Mouse (Mus musculus): ENCODE measurements around the gene Ccdc60. TPM values are rescaled to one million over a fixed set of nuclear protein-coding genes. Genes with fewer than 3 reads are reported as not detected.

Ccdc60 gene
- polyA plus RNA-seq, 1 experiment from 2014 or later = 0.39 TPM

DNA sequence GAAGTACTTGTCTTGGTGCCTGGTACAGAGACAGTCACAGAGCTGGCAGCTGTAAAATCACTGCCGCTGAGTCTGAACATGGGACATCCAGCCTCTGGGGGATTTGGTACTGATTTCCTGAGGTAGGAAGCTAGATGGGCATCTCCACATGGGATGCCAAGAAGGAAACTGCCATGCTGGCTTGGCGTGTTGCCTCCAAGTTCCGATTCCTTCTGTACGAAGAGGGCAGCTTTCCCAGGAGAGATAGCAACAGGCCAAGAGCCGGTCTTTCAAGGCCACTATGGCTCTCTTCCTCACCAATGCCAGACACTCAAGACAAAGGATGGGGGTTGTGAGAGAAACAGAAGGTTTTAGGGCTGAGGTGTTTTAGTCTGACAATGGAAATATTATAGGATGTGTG is 26.8 kb downstream of the Ccdc60 start:
- ATAC-seq (replicated peaks; ENCODE audit: low FRiP score, low read depth) (no peak), DNase-seq (ENCODE audit: low spot score) (no peak)
- TF ChIP-seq CTCF (IDR thresholded peaks at IDR 0.05; ENCODE audit: low read depth) = no peak
- no peaks in the 10 kb centered on the region for H3K36me3 ChIP-seq (ENCODE audit: insufficient read depth, low read length)
- H3K4me1 ChIP-seq (replicated peaks; ENCODE audit: insufficient read depth, low read length) = no peaks in the 10 kb centered on the region
- H3K27ac ChIP-seq = no peak overlapping the region
- WGBS = 90% methylated on average over 5 of the region's 5 CpGs
- H3K4me3 ChIP-seq (replicated peaks; ENCODE audit: low read depth, low read length) = no peak overlapping the region
- no peak overlapping the region for H3K4me2 ChIP-seq (ENCODE audit: low read length)
- no peaks in the 10 kb centered on the region for H3K27me3 ChIP-seq (ENCODE audit: insufficient read depth, low read length)
- no peaks in the 10 kb centered on the region for H3K9me3 ChIP-seq (replicated peaks; ENCODE audit: low read length)
- H3K9ac ChIP-seq (ENCODE audit: low read depth, low read length) = no peak overlapping the region

DNA sequence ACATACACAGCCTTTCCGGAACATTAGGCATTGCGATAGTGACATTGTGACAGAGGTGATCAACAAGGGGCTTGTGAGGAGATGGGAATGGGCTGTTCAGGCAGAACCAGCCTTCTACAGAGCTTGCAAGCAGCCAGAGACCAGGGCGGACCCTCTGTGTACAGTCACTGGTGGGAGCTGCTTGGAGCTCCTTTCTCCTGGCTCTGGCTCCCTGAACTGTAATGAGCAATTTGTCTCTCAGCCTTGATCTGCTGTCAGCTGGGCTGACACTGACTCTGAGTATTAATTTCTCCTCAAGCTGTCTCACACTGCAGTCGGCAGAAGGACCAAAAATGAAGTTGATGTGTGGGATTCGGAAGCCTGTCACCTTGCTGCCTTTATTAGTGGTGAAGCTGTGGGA is 28.4 kb downstream of the Ccdc60 start:
- Histone ChIP-seq H3K27me3 (ENCODE audit: insufficient read depth, low read length) (no peaks in the 10 kb centered on the region), H3K4me1 (replicated peaks; ENCODE audit: insufficient read depth, low read length) (no peaks in the 10 kb centered on the region), H3K36me3 (ENCODE audit: insufficient read depth, low read length) (no peaks in the 10 kb centered on the region), H3K4me2 (ENCODE audit: low read length) (no peak overlapping the region), H3K27ac (no peak overlapping the region), H3K4me3 (replicated peaks; ENCODE audit: low read depth, low read length) (no peak overlapping the region), H3K9ac (ENCODE audit: low read depth, low read length) (no peak overlapping the region), H3K9me3 (replicated peaks; ENCODE audit: low read length) (no peaks in the 10 kb centered on the region)
- no peak for DNase-seq (ENCODE audit: low spot score)
- ATAC-seq (replicated peaks; ENCODE audit: low FRiP score, low read depth) = no peak
- TF ChIP-seq CTCF (IDR thresholded peaks at IDR 0.05; ENCODE audit: low read depth) = no peak
- 63% methylated on average over 5 of the region's 5 CpGs for WGBS

DNA sequence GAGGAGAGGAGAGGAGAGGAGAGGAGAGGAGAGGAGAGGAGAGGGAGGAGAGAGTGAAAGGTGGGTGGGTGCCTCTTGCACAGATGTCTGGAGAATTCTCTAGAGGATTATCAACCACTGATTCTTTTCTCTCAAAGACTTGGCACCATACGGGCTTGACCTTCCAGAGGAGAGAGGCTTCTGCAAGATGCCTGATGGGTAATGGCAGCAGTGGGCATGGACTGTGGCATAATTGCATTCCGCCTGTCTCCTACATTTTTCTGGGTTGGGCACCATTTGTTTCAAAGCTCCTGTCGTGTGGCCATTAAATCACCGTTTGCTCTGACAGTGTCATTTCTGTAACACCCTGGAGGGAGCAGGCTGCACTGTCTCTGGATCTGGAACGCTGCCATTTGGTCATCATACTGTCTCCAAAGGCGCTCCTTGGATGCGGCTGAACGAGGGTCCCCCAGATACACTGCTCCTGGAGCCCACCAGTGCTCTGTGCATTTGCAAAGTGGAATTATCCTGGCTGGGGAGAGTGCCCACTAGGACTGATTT is 30.4 kb downstream of the Ccdc60 start:
- Histone ChIP-seq H3K4me1 (replicated peaks; ENCODE audit: insufficient read depth, low read length) (no peaks in the 10 kb centered on the region), H3K4me3 (replicated peaks; ENCODE audit: low read depth, low read length) (no peak overlapping the region), H3K36me3 (ENCODE audit: insufficient read depth, low read length) (no peaks in the 10 kb centered on the region), H3K27ac (no peak overlapping the region), H3K27me3 (ENCODE audit: insufficient read depth, low read length) (no peaks in the 10 kb centered on the region), H3K9ac (ENCODE audit: low read depth, low read length) (no peak overlapping the region), H3K4me2 (ENCODE audit: low read length) (no peak overlapping the region), H3K9me3 (replicated peaks; ENCODE audit: low read length) (no peaks in the 10 kb centered on the region)
- DNase-seq (ENCODE audit: low spot score) (no peak), ATAC-seq (replicated peaks; ENCODE audit: low FRiP score, low read depth) (no peak)
- 31% methylated on average over 8 of the region's 8 CpGs for WGBS
- no peak for TF ChIP-seq CTCF (IDR thresholded peaks at IDR 0.05; ENCODE audit: low read depth)

GRCm38 (mm10) chr5:116253914-116254313 is 34.9 kb downstream of the Ccdc60 start:
- Histone ChIP-seq H3K4me3 (replicated peaks; ENCODE audit: low read depth, low read length) (no peak overlapping the region), H3K9me3 (replicated peaks; ENCODE audit: low read length) (no peaks in the 10 kb centered on the region), H3K4me1 (replicated peaks; ENCODE audit: insufficient read depth, low read length) (no peaks in the 10 kb centered on the region), H3K27ac (no peak overlapping the region), H3K36me3 (ENCODE audit: insufficient read depth, low read length) (no peaks in the 10 kb centered on the region), H3K27me3 (ENCODE audit: insufficient read depth, low read length) (no peaks in the 10 kb centered on the region), H3K9ac (ENCODE audit: low read depth, low read length) (no peak overlapping the region), H3K4me2 (ENCODE audit: low read length) (no peak overlapping the region)
- 58% methylated on average over 4 of the region's 4 CpGs for WGBS
- ATAC-seq (replicated peaks; ENCODE audit: low FRiP score, low read depth) (no peak), DNase-seq (ENCODE audit: low spot score) (no peak)
- TF ChIP-seq CTCF (IDR thresholded peaks at IDR 0.05; ENCODE audit: low read depth) = no peak

GRCm38 (mm10) chr5:116252186-116252585 is 36.6 kb downstream of the Ccdc60 start:
- Histone ChIP-seq H3K4me3 (replicated peaks; ENCODE audit: low read depth, low read length) (no peak overlapping the region), H3K27ac (no peak overlapping the region), H3K9ac (ENCODE audit: low read depth, low read length) (no peak overlapping the region), H3K36me3 (ENCODE audit: insufficient read depth, low read length) (no peaks in the 10 kb centered on the region), H3K4me1 (replicated peaks; ENCODE audit: insufficient read depth, low read length) (no peaks in the 10 kb centered on the region), H3K27me3 (ENCODE audit: insufficient read depth, low read length) (no peaks in the 10 kb centered on the region), H3K4me2 (ENCODE audit: low read length) (no peak overlapping the region), H3K9me3 (replicated peaks; ENCODE audit: low read length) (no peaks in the 10 kb centered on the region)
- no peak for ATAC-seq (replicated peaks; ENCODE audit: low FRiP score, low read depth)
- DNase-seq (ENCODE audit: low spot score) = no peak
- WGBS = 80% methylated on average over 6 of the region's 6 CpGs
- no peak for TF ChIP-seq CTCF (IDR thresholded peaks at IDR 0.05; ENCODE audit: low read depth)

- 70% methylated on average over 7 of the region's 7 CpGs for WGBS
- Histone ChIP-seq H3K36me3 (ENCODE audit: insufficient read depth, low read length) (no peaks in the 10 kb centered on the region), H3K9me3 (replicated peaks; ENCODE audit: low read length) (no peaks in the 10 kb centered on the region), H3K4me1 (replicated peaks; ENCODE audit: insufficient read depth, low read length) (no peaks in the 10 kb centered on the region), H3K9ac (ENCODE audit: low read depth, low read length) (no peak overlapping the region), H3K4me2 (ENCODE audit: low read length) (no peak overlapping the region), H3K4me3 (replicated peaks; ENCODE audit: low read depth, low read length) (no peak overlapping the region), H3K27me3 (ENCODE audit: insufficient read depth, low read length) (no peaks in the 10 kb centered on the region), H3K27ac (no peak overlapping the region)
- no peak for TF ChIP-seq CTCF (IDR thresholded peaks at IDR 0.05; ENCODE audit: low read depth)
- ATAC-seq (replicated peaks; ENCODE audit: low FRiP score, low read depth) = no peak
- no peak for DNase-seq (ENCODE audit: low spot score)
Observed at GRCm38 (mm10) chr5:116246642-116247041, 42.1 kb downstream of the Ccdc60 start.

DNA sequence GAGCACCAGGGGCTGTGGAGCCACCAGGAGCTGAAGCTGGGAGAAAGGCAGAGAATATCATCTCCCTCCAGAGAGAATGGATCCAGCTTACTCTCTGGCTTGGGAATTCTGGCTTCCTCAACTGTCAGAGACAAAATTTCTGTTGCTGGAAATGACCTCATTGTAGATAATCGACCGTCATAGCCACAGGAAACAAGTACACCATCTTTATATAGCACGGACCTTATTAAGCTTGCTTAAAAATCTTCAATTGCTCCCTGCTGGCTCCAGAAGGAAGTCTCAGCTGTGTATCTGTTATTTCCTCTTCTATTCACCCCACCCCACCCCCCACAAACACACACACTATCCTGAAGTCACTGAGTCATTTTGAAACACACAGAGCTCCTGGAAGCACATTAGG is 44.3 kb downstream of the Ccdc60 start:
- 52% methylated on average over 3 of the region's 3 CpGs for WGBS
- no peaks in the 10 kb centered on the region for H3K36me3 ChIP-seq (ENCODE audit: insufficient read depth, low read length)
- DNase-seq (ENCODE audit: low spot score) = no peak

More for the DNA sequence above, 44.3 kb downstream of the Ccdc60 start:
- no peak for TF ChIP-seq CTCF (IDR thresholded peaks at IDR 0.05; ENCODE audit: low read depth)
- H3K4me2 ChIP-seq (ENCODE audit: low read length) = no peak overlapping the region
- no peaks in the 10 kb centered on the region for H3K4me1 ChIP-seq (replicated peaks; ENCODE audit: insufficient read depth, low read length)
- no peak overlapping the region for H3K4me3 ChIP-seq (replicated peaks; ENCODE audit: low read depth, low read length)
- no peaks in the 10 kb centered on the region for H3K27me3 ChIP-seq (ENCODE audit: insufficient read depth, low read length)
- no peaks in the 10 kb centered on the region for H3K9me3 ChIP-seq (replicated peaks; ENCODE audit: low read length)
- H3K27ac ChIP-seq = no peak overlapping the region
- H3K9ac ChIP-seq (ENCODE audit: low read depth, low read length) = no peak overlapping the region
- ATAC-seq (replicated peaks; ENCODE audit: low FRiP score, low read depth) = no peak

All from kidney, postnatal 0 days (tissue).